Mouse (Mus musculus): ENCODE results near the gene Scyl1. TPM values are rescaled to one million over a fixed set of nuclear protein-coding genes. Genes with fewer than 3 reads are reported as not detected.

The Scyl1 gene
- polyA plus RNA-seq, 1 experiment from 2014 or later = 69.8 TPM

DNA sequence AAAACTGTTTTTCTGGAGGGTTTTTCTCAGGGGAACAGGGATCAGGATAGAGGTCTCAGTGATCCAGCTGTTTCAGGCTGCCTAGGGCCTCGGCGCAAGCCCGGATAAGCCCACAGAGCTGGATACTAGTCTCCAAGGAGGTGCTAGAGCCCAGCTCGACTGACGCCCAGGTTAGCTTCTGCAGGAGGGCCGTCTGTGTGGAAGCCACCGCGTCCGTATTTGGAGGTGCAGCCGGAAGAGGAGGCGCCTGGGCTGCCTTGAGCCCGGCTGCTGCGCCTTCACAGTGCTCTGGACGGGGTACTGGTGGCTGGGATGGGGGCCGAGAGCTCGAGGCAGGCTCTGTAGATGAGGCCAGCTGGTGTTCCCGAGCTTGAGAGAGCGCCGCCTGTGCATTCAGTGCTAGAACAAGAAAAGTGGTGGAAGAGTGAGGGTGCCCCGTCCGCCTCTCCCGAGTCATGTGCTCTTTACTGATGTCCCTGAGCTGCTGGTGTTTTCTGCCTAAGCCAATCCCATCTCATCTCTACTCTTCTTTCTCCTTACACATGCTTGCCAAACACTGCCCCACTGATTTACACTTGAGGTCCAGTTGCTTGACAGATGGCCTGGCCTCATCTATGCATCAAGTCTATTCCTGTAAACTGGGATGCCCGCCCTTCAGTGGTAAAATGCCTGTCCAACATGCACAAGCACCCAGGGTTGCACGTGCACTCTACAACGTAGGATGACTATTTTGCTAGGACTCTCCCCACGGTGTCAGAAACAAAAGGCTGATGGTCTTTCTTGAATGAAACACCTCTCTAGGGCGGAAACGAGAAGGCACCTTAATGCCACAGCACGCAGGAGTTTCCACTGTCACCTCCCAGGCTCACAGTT, 40.7 kb downstream of the Scyl1 start:
- Histone ChIP-seq H3K9me3 (no peaks in the 10 kb centered on the region), H3K36me3 (0 out of 2 replicates have a peak, but pooled peaks cover 4% of the 10 kb centered on the region), H3K4me3 (peak overlapping the region; percentile 98), H3K27me3 (peaks cover 4% of the 10 kb centered on the region), H3K4me2 (peak overlapping the region; percentile 99), H3K9ac (peak overlapping the region; percentile 87), H3K27ac (replicated peaks) (no peak overlapping the region), H3K4me1 (replicated peaks) (peaks cover 56% of the 10 kb centered on the region)
- 74% methylated on average over 29 of the region's 29 CpGs for WGBS
- no peak for ATAC-seq (ENCODE audit: low read depth)

DNA sequence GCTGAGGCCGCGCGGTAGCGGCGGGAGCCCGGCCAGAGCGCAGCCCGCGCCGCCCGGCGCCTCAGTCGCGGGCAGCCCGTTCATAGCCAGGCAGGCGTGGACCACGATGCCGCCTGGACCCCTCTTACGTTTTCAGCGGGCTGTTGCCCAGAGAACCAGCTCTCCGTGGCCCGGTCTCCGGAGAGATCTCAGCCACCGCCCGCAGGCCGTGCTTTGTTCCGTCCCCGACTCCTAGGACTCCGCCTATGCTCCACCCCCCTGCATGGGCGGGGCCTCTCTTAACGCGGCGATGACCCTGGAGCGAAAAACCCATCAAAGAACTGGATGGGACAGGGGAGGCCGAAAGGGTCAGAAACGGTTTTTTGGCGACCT, 41.8 kb downstream of the Scyl1 start, which contains the start of gene Fam89b:
TSS of gene Fam89b (minus strand) at position 210 of the 372 bp plus-strand sequence.
- H3K36me3 ChIP-seq = peaks cover 13% of the 10 kb centered on the region
- peaks cover 67% of the 10 kb centered on the region for H3K4me1 ChIP-seq (replicated peaks)
- H3K9me3 ChIP-seq = no peaks in the 10 kb centered on the region
- H3K9ac ChIP-seq = peak within 1 kb of the TSS; percentile 100
- no peaks in the 10 kb centered on the region for H3K27me3 ChIP-seq
- peak; percentile 78 for ATAC-seq (ENCODE audit: low read depth)
- under 1% methylated on average over 37 of the region's 37 CpGs for WGBS
- H3K4me3 ChIP-seq = peak within 1 kb of the TSS; percentile 98
- peak within 1 kb of the TSS; percentile 99 for H3K4me2 ChIP-seq
- H3K27ac ChIP-seq (replicated peaks) = peak within 1 kb of the TSS; percentile 98

DNA sequence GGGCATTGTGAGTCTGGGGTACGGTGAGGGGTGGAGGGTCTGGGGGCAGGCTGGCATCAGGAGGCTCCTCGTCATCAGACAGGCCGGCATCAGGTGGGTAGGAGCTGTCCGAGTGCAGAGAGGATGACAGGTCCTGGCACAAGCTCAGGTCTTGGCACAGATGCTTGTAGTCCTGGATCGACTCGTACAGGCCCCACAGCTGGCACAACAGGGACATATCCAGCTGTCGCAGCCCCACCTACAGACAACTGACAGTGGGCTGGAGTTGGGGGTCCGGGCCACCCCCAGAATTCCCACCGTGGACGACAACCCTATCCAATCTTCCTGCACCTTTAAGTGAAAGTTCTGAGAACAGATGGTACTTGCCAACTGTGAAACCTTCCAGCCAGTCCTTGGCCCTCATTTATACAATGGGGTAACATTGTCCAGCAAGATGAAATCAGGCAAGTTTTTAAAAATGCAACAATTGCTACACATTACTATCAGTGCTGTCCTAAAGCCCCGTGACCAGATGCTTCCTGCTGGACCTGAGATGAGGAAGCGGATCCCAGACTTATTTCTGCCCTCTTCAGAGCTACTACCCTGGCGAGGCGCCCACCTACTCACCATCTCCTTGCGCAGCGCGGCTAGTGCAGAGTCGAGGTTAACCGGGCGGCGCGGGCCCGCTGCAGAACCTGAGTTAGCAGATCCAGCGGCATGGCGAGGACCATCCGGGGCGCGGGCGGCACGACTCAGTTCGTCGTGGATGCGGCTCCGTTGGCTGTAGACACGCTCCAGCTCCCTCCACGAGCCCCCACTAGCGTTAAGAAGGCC, 42.4 kb downstream of the Scyl1 start:
- Histone ChIP-seq H3K4me3 (peak overlapping the region; percentile 98), H3K27me3 (no peaks in the 10 kb centered on the region), H3K4me1 (replicated peaks) (peaks cover 73% of the 10 kb centered on the region), H3K4me2 (peak overlapping the region; percentile 99), H3K27ac (replicated peaks) (peak overlapping the region; percentile 98), H3K36me3 (peaks cover 19% of the 10 kb centered on the region), H3K9me3 (no peaks in the 10 kb centered on the region), H3K9ac (peak overlapping the region; percentile 100)
- 8% methylated on average over 37 of the region's 37 CpGs for WGBS
- ATAC-seq (ENCODE audit: low read depth) = peak; percentile 52

DNA sequence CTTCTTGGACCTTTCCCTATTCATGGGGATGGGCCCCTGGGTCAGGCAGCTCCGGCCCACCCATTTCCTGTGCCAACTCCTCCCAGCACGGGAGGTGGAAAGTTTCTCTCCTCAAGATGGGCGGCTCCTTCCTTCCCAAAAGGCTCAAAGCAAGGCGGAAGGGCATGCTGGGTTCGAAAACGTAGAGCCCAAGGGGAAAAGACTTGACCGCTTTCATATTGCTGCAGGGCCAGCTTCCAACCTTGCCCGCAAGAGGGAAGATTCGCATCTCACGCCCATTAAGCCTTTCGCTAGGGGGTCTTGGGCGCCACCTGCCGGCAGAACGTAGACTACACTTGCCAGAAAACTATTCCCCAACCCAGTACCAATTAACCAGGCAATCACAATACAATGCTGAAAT, 43.5 kb downstream of the Scyl1 start:
- H3K4me2 ChIP-seq = peak overlapping the region; percentile 99
- peak overlapping the region; percentile 100 for H3K9ac ChIP-seq
- peak overlapping the region; percentile 98 for H3K4me3 ChIP-seq
- 4% methylated on average over 14 of the region's 14 CpGs for WGBS
- peaks cover 74% of the 10 kb centered on the region for H3K4me1 ChIP-seq (replicated peaks)
- peak overlapping the region; percentile 98 for H3K27ac ChIP-seq (replicated peaks)
- H3K27me3 ChIP-seq = no peaks in the 10 kb centered on the region
- H3K36me3 ChIP-seq = peaks cover 29% of the 10 kb centered on the region
- 0 out of 2 replicates have a peak, but pooled peaks have one; percentile 1 for ATAC-seq (ENCODE audit: low read depth)
- H3K9me3 ChIP-seq = no peaks in the 10 kb centered on the region

DNA sequence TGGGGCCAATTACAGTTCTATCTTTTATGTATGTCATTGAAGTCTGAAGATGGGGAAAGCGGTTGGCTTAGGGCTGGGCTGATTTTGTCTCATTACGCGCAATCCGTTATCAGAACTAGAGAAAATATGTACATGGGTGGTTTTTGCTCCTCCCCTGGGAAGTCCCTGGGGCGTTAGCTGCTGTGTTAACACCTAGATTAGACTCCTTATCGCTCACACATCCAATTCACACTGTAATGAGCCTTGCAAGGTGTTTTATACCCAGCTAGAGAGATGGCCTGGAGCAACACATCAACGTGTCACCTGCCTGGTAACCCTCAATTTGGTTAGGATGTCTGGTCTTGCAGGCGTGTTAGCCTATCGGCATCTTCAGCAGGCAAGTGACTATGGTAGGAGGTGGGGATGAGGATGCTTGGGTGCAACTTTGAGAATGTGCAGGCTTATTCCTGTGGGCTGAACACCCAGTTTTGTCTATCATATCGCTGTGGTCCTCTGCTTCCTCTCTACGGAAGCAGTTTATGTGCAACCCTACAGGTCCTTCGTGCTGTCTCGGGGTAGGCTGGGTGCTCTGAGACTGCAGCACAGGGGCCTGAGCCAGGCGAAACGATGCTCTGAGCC, 44.1 kb downstream of the Scyl1 start:
- Histone ChIP-seq H3K27ac (replicated peaks) (peak overlapping the region; percentile 98), H3K4me1 (replicated peaks) (peaks cover 73% of the 10 kb centered on the region), H3K36me3 (peaks cover 35% of the 10 kb centered on the region), H3K4me3 (peak overlapping the region; percentile 98), H3K9ac (peak overlapping the region; percentile 100), H3K4me2 (peak overlapping the region; percentile 99), H3K27me3 (no peaks in the 10 kb centered on the region), H3K9me3 (no peaks in the 10 kb centered on the region)
- WGBS = 76% methylated on average over 15 of the region's 15 CpGs
- no peak for ATAC-seq (ENCODE audit: low read depth)

DNA sequence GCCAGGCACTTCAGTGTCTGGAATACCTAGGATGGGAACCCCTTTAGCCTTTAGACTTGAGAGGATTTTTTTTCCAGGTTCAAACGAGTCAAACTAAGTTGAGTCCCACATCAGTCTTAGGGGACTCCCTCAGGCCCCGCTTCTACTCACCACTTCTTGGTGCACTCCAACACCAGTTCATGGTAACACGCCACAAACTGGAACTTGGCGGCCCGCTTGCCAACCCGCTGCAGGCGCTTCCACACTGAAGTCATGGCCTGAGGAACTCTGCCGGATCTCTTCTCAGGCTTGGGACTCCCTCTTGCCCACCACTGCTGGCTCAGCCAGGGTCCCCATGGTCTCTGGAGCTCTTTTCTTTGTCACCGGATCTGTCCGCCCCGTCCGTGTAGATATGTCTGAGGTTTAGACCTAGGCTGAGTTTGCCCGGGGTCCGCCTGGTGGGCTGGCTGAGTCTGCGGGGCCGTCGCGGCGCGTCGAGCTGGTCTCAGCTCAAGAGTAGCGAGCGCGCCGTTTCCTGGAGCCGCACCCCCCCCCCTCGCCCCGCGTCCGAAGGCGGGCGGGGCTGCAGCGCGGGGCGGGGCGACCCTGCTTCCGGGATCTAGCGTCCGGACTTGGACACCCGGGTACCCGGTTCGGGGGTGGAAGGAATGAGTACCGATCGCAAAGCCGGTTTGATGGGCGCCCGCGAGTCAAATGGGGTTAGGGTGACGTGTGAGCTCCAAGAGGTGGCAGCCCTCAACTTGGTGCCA, 45.3 kb downstream of the Scyl1 start, which contains the start of gene Ehbp1l1:
TSS of gene Ehbp1l1 (minus strand) at position 551 of the 749 bp plus-strand sequence.
- Histone ChIP-seq H3K36me3 (peaks cover 47% of the 10 kb centered on the region), H3K4me3 (peak within 1 kb of the TSS; percentile 98), H3K4me2 (peak within 1 kb of the TSS; percentile 99), H3K27ac (replicated peaks) (peak within 1 kb of the TSS; percentile 28; the same call in 1 of the 2 replicates), H3K9ac (peak within 1 kb of the TSS; percentile 100), H3K27me3 (no peaks in the 10 kb centered on the region), H3K9me3 (no peaks in the 10 kb centered on the region), H3K4me1 (replicated peaks) (peaks cover 66% of the 10 kb centered on the region)
- no peak for ATAC-seq (ENCODE audit: low read depth)
- WGBS = 13% methylated on average over 49 of the region's 49 CpGs

DNA sequence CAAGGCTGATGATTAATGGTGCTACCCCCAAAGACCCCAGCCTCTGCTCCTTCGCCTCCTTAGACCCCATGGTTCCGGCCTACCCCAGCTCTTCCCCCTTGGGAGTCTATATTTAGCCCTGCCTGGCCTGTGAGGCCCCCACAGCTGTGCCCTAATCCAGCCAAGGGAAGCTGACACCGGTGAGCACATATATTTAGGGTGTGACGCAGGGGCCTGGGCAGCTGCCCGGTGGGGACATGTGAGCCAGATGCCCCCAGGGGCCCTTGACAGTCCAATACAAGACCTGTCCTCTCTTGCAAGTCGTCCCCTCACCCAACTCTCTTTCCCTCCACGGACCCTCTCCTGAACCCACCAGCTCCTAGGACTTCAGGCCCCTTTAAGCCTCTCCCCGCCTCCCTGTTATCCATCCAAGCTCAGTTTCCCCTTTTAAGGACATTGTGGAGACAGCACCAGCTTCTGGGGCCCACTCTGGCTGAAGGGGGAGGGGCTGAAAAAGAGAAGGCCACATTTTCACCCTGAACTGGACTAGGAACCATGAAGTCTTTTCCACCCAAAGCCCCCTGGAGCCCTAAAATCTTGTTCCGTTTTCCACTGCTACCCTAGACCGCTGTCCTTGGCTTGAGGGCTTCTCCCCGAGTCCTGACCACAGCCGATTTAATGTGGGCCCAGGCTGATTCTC, 46.1 kb downstream of the Scyl1 start:
- H3K4me3 ChIP-seq = peak overlapping the region; percentile 98
- H3K27me3 ChIP-seq = no peaks in the 10 kb centered on the region
- no peak for ATAC-seq (ENCODE audit: low read depth)
- peaks cover 58% of the 10 kb centered on the region for H3K4me1 ChIP-seq (replicated peaks)
- 72% methylated on average over 12 of the region's 12 CpGs for WGBS
- H3K9me3 ChIP-seq = no peaks in the 10 kb centered on the region
- H3K9ac ChIP-seq = peak overlapping the region; percentile 72
- H3K27ac ChIP-seq (replicated peaks) = 0 out of 2 replicates have a peak overlapping the region, but pooled peaks have one; percentile 28
- H3K4me2 ChIP-seq = peak overlapping the region; percentile 99
- H3K36me3 ChIP-seq = peaks cover 51% of the 10 kb centered on the region

DNA sequence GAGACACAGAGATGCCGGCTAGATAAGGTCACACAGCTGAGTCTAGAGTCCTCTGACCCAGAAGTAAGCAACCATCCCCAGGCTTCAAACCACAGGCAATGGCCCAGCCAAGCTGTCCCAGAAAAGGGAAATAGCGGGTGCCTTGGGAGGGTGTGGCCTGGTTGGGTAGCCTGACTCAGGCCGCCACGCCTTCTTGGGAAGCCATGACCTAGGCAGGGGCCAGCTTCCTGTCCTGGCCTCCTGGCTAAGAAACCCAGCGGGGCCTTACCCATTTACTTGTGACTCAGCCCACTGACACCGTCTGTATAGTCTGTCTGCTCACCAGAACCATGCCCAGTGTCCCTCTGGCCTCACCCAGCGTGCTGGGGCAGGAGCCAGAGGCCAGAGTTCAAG, 46.7 kb downstream of the Scyl1 start:
- peak overlapping the region; percentile 98 for H3K4me3 ChIP-seq
- H3K36me3 ChIP-seq = peaks cover 57% of the 10 kb centered on the region
- H3K4me2 ChIP-seq = peak overlapping the region; percentile 99
- H3K9ac ChIP-seq = peak overlapping the region; percentile 72; the same call in 1 of the 2 replicates
- H3K4me1 ChIP-seq (replicated peaks) = peaks cover 52% of the 10 kb centered on the region
- H3K27ac ChIP-seq (replicated peaks) = no peak overlapping the region
- no peak for ATAC-seq (ENCODE audit: low read depth)
- no peaks in the 10 kb centered on the region for H3K9me3 ChIP-seq
- H3K27me3 ChIP-seq = no peaks in the 10 kb centered on the region
- WGBS = 78% methylated on average over 7 of the region's 7 CpGs

DNA sequence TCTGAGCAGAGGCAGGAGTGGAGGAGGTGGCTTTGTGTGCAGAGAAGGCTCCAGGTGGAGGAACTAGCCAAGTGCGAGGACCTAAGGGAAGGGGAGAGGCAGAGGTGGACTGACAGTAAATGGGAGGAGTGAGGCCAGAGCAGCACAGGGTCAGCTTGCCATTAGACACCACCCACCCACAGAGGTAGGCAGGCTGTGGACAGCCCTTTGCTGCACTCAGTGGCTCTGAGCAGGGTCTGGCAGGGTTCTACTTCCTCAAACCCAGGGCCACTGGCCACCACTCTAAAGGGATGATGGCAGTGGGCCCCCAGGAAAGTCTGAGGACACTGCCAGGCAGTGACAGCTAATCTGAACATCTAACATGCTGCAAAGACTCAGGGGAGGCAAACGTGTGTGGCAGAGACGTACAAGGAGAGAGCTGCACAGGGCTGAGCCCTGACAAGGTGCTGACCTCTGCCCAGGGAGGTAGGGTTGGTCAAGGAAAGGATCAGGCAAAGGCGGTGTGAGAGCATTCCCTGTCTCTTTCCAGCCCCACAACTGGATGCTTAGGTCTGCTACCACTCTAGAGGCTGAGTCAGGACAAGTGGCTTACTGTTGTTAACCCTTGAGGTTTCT, 47.2 kb downstream of the Scyl1 start:
- no peaks in the 10 kb centered on the region for H3K27me3 ChIP-seq
- no peak overlapping the region for H3K27ac ChIP-seq (replicated peaks)
- ATAC-seq (ENCODE audit: low read depth) = no peak
- peak overlapping the region; percentile 99 for H3K4me2 ChIP-seq
- H3K4me1 ChIP-seq (replicated peaks) = peaks cover 51% of the 10 kb centered on the region
- H3K4me3 ChIP-seq = no peak overlapping the region
- 78% methylated on average over 4 of the region's 4 CpGs for WGBS
- peaks cover 62% of the 10 kb centered on the region for H3K36me3 ChIP-seq
- no peaks in the 10 kb centered on the region for H3K9me3 ChIP-seq
- 0 out of 2 replicates have a peak overlapping the region, but pooled peaks have one; percentile 72 for H3K9ac ChIP-seq

DNA sequence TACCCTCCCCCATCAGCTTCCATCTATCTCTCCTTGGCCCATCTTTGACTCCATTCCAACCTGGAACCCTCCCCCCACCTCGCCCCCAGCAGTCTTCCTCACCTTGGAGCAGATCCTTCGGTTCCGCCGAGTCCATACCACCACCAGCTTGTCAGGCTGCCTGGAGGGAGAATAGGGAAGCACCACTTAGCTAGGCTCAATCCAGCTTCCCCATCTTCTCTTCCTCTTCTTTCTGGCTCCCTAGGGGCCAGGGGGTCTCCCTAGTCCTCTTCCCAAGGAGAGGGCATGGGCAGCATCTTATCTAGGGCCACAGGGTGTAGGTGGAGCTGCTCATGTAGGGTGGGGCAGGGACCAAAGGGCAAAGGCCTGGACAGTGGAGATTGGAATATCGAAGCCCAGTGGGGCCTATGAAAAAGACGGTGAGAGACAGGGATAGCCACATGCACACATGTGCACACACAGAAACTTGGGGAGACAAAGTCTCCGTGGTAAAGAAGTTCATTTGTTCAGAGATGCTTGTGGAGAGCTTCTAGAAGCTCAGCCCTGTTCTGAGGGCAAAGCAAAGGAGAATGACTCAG, 48.3 kb downstream of the Scyl1 start:
- Histone ChIP-seq H3K4me3 (no peak overlapping the region), H3K27me3 (no peaks in the 10 kb centered on the region), H3K4me1 (replicated peaks) (peaks cover 42% of the 10 kb centered on the region), H3K27ac (replicated peaks) (no peak overlapping the region), H3K36me3 (peaks cover 73% of the 10 kb centered on the region), H3K9me3 (no peaks in the 10 kb centered on the region), H3K4me2 (no peak overlapping the region), H3K9ac (no peak overlapping the region)
- WGBS = 91% methylated on average over 7 of the region's 7 CpGs
- ATAC-seq (ENCODE audit: low read depth) = no peak

Data from neural tube, embryonic 13.5 days (tissue).